Mouse (Mus musculus): ENCODE data around the gene Prkcsh. TPM values are rescaled to one million over a fixed set of nuclear protein-coding genes. Genes with fewer than 3 reads are reported as not detected.

The Prkcsh gene
- total and polyA plus RNA-seq, 3 experiments = 183 to 577 (median 356) TPM

DNA sequence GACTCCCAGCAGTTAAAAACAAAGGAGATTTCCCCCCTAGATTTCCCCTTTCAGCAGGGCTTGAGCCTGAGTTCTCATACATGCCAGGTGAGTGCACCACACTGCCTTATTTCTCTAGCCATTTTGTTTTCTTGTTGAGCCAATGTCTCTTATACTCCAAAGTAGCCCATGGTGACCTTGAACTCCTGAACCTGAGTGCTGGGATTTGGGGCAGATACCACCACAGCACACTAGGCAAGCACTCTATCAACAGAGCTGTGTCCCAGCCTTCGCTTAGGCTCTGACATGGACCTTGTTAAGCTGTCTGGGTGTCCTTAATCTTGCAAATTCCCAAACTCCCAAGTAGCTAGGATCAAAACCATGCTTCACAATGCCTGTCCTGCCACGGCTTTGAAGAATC, 39.2 kb downstream of the Prkcsh start:
- DNase-seq (ENCODE audit: low read depth, low spot score) = no peak
- H3K4me3 ChIP-seq (ENCODE audit: control insufficient read depth in 1 of 2, insufficient read depth in 1 of 2, low read depth in 2 of 2, low read length in 2 of 2) = no peak overlapping the region
- no peaks in the 10 kb centered on the region for H3K4me1 ChIP-seq (ENCODE audit: control insufficient read depth in 1 of 2, insufficient read depth in 2 of 2, low read length in 2 of 2)
- no peaks in the 10 kb centered on the region for H3K9me3 ChIP-seq (replicated peaks; ENCODE audit: insufficient read depth, low read length)
- no peak overlapping the region for H3K27ac ChIP-seq (ENCODE audit: control insufficient read depth, low read depth, low read length)
- TF ChIP-seq BHLHE40 (IDR thresholded peaks at IDR 0.05; ENCODE audit: borderline replicate concordance, low read depth, low read length) (no peak), NRF1 (IDR thresholded peaks at IDR 0.05; ENCODE audit: insufficient read depth, low read depth, low read length, poor library complexity, severe bottlenecking) (no peak), TBP (IDR thresholded peaks at IDR 0.05; ENCODE audit: low read depth, low read length) (no peak), POLR2A (IDR thresholded peaks at IDR 0.05; ENCODE audit: control insufficient read depth in 1 of 2, insufficient read depth in 1 of 2, low read depth in 1 of 2, low read length in 2 of 2, poor library complexity in 1 of 2) (no peak), POLR2AphosphoS2 (IDR thresholded peaks at IDR 0.05; ENCODE audit: low read length) (no peak), UBTF (IDR thresholded peaks at IDR 0.05; ENCODE audit: borderline replicate concordance, insufficient read depth, low read depth, low read length) (no peak), MAZ (IDR thresholded peaks at IDR 0.05; ENCODE audit: low read depth, low read length) (no peak), GABPA (IDR thresholded peaks at IDR 0.05; ENCODE audit: low read depth, low read length) (no peak), ELF1 (IDR thresholded peaks at IDR 0.05; ENCODE audit: low read depth, low read length) (no peak), MXI1 (IDR thresholded peaks at IDR 0.05; ENCODE audit: low read depth, low read length) (no peak), MAX (IDR thresholded peaks at IDR 0.05; ENCODE audit: low read length) (no peak), TAL1 (IDR thresholded peaks at IDR 0.05; ENCODE audit: low read length) (no peak), GATA1 (IDR thresholded peaks at IDR 0.05; ENCODE audit: low read depth, low read length) (no peak), HCFC1 (IDR thresholded peaks at IDR 0.05; ENCODE audit: low read depth, low read length) (no peak), ZNF384 (IDR thresholded peaks at IDR 0.05; ENCODE audit: low read depth, low read length) (no peak), RCOR1 (IDR thresholded peaks at IDR 0.05; ENCODE audit: low read depth, low read length) (no peak), SMC3 (IDR thresholded peaks at IDR 0.05; ENCODE audit: low read depth, low read length) (no peak)
- no peaks in the 10 kb centered on the region for H3K79me2 ChIP-seq (ENCODE audit: control insufficient read depth, insufficient read depth, low read length, poor library complexity)
- no peak overlapping the region for H3K9ac ChIP-seq (ENCODE audit: control insufficient read depth, low read depth, low read length, poor library complexity, severe bottlenecking)
- H3K27me3 ChIP-seq (ENCODE audit: control insufficient read depth in 1 of 2, insufficient read depth in 2 of 2, low read length in 2 of 2) = peaks cover 1 to 5% of the 10 kb centered on the region in 2 experiments; a peak in 3 of 4 replicates
- no peaks in the 10 kb centered on the region for H3K36me3 ChIP-seq (ENCODE audit: control insufficient read depth in 1 of 2, insufficient read depth in 2 of 2, low read length in 2 of 2)

- DNase-seq (ENCODE audit: low read depth, low spot score) = no peak
- Histone ChIP-seq H3K36me3 (ENCODE audit: control insufficient read depth in 1 of 2, insufficient read depth in 2 of 2, low read length in 2 of 2) (no peaks in the 10 kb centered on the region), H3K27ac (ENCODE audit: control insufficient read depth, low read depth, low read length) (no peak overlapping the region), H3K27me3 (ENCODE audit: control insufficient read depth in 1 of 2, insufficient read depth in 2 of 2, low read length in 2 of 2) (peaks cover 0 to 1% of the 10 kb centered on the region in 2 experiments; a peak in 2 of 4 replicates), H3K4me3 (ENCODE audit: control insufficient read depth in 1 of 2, insufficient read depth in 1 of 2, low read depth in 2 of 2, low read length in 2 of 2) (no peak overlapping the region), H3K79me2 (ENCODE audit: control insufficient read depth, insufficient read depth, low read length, poor library complexity) (no peaks in the 10 kb centered on the region), H3K9ac (ENCODE audit: control insufficient read depth, low read depth, low read length, poor library complexity, severe bottlenecking) (no peak overlapping the region), H3K4me1 (ENCODE audit: control insufficient read depth in 1 of 2, insufficient read depth in 2 of 2, low read length in 2 of 2) (no peaks in the 10 kb centered on the region), H3K9me3 (replicated peaks; ENCODE audit: insufficient read depth, low read length) (no peaks in the 10 kb centered on the region)
- no peak for TF ChIP-seq TAL1 (IDR thresholded peaks at IDR 0.05; ENCODE audit: low read length)
- TF ChIP-seq NELFE (IDR thresholded peaks at IDR 0.05; ENCODE audit: low read depth, low read length) = no peak
- no peak for TF ChIP-seq MEF2A (IDR thresholded peaks at IDR 0.05; ENCODE audit: extremely low read depth, insufficient replicate concordance, low read depth, low read length, poor library complexity, severe bottlenecking)
- TF ChIP-seq EP300 (IDR thresholded peaks at IDR 0.05; ENCODE audit: low read depth in 1 of 2, low read length in 2 of 2) = no peak
- TF ChIP-seq MAZ (IDR thresholded peaks at IDR 0.05; ENCODE audit: low read depth, low read length) = no peak
- no peak for TF ChIP-seq ZC3H11A (IDR thresholded peaks at IDR 0.05; ENCODE audit: low read depth, low read length)
- no peak for TF ChIP-seq UBTF (IDR thresholded peaks at IDR 0.05; ENCODE audit: borderline replicate concordance, insufficient read depth, low read depth, low read length)
- TF ChIP-seq SIN3A (IDR thresholded peaks at IDR 0.05; ENCODE audit: low read length) = no peak
- no peak for TF ChIP-seq CHD2 (IDR thresholded peaks at IDR 0.05; ENCODE audit: low read length)
- TF ChIP-seq MAX (IDR thresholded peaks at IDR 0.05; ENCODE audit: low read length) = no peak
Observed at GRCm38 (mm10) chr9:22047329-22047728, 44.7 kb downstream of the Prkcsh start.

Measured in MEL (cell line).